Mouse (Mus musculus) kidney, adult 2 months (tissue): ENCODE data around the gene Arap1.

ENCODE experiments used
- CTCF ChIP-seq: fragments of 200-500 bp; conservative IDR thresholded peaks from 2 replicates; pipeline ENCODE4 v1.5.1; 2011; ENCODE audit warnings: low read depth, mild to moderate bottlenecking, control low read depth, low read length, moderate library complexity, mixed read lengths; ENCODE audit not compliant: insufficient read depth, insufficient read length
- POLR2A ChIP-seq: fragments of 200-500 bp; IDR thresholded peaks from one replicate; pipeline ENCODE4 v1.6.1; 2011; ENCODE audit warnings: low read depth, low read length, control low read depth

- TF ChIP-seq POLR2A (no peak), CTCF (no peak)
Measured at GRCm38 (mm10) chr7:101361767-101362166, 13.9 kb downstream of the Arap1 start.
